Mouse (Mus musculus): ENCODE data around the gene Gna14.

- TF ChIP-seq CTCF (IDR thresholded peaks at IDR 0.05; ENCODE audit: low read depth, low read length) (no peak), EP300 (IDR thresholded peaks at IDR 0.05; ENCODE audit: insufficient read depth, low read depth, low read length) (no peak)
These were observed 91.5 kb downstream of the Gna14 start for GRCm38 (mm10) chr19:16527031-16527430.
